Mouse (Mus musculus) liver, adult 2 months (tissue): ENCODE data around the gene Fut7.

Experiments used
- CTCF ChIP-seq: fragments of 200-500 bp; IDR thresholded peaks from 2 replicates; pipeline ENCODE4 v1.5.1; 2011; ENCODE audit warnings: low read depth, low read length, control low read depth
- POLR2A ChIP-seq: fragments of 200-500 bp; IDR thresholded peaks from 2 replicates; pipeline ENCODE4 v1.6.1; 2011; ENCODE audit warnings: low read length, control low read depth; ENCODE audit not compliant: insufficient read depth; ENCODE audit errors: extremely low read depth

GRCm38 (mm10) chr2:25421896-25422295, 1.2 kb upstream of the Fut7 start:
- no peak for TF ChIP-seq POLR2A
- peak; percentile 71 for TF ChIP-seq CTCF
